Mouse (Mus musculus): ENCODE data around the gene BC035044. TPM values are rescaled to one million over a fixed set of nuclear protein-coding genes. Genes with fewer than 3 reads are reported as not detected.

The BC035044 gene
- polyA plus RNA-seq, 1 experiment from 2014 or later = 3.0 TPM

DNA sequence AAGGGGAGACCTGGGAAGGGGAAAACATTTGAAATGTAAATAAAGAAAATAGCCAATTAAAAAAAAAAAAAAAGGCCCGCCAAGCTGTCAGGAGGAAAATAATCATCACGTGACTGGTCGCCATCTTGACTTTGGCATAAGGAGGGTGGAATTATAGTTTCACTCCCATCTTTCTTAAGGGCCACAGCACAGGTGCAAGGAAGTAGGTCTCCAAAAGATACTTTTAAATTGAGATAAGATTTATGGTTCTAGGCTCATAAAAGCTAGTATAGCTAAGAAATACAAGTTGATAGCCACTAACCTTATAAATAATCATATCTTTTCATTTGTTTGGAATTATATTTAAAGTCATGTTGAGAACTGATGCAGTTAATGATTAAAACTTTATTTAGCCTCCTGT lies 36.0 kb downstream of the BC035044 start:
- Histone ChIP-seq H3K27ac (ENCODE audit: low read depth) (no peak overlapping the region), H3K4me2 (ENCODE audit: low read length) (no peak overlapping the region), H3K4me1 (replicated peaks; ENCODE audit: control insufficient read depth, insufficient read depth, low read length) (no peaks in the 10 kb centered on the region), H3K27me3 (replicated peaks; ENCODE audit: control insufficient read depth, insufficient read depth, low read length) (no peaks in the 10 kb centered on the region), H3K9me3 (ENCODE audit: control insufficient read depth, low read length) (no peaks in the 10 kb centered on the region), H3K4me3 (ENCODE audit: low read depth, low read length) (no peak overlapping the region), H3K36me3 (ENCODE audit: control insufficient read depth, insufficient read depth, low read length) (no peaks in the 10 kb centered on the region), H3K9ac (ENCODE audit: low read length) (no peak overlapping the region)
- DNase-seq (ENCODE audit: low spot score) = no peak
- WGBS = 93% methylated on average over 3 of the region's 3 CpGs
- ATAC-seq (replicated peaks; ENCODE audit: low FRiP score, low TSS enrichment, low read depth) = no peak

GRCm38 (mm10) chr6:128854024-128854820 lies 36.7 kb downstream of the BC035044 start:
- no peak overlapping the region for H3K27ac ChIP-seq (ENCODE audit: low read depth)
- 45% methylated on average over 12 of the region's 12 CpGs for WGBS
- no peak overlapping the region for H3K9ac ChIP-seq (ENCODE audit: low read length)
- DNase-seq (ENCODE audit: low spot score) (peak; percentile 85), ATAC-seq (replicated peaks; ENCODE audit: low FRiP score, low TSS enrichment, low read depth) (peak; percentile 73)
- H3K4me3 ChIP-seq (ENCODE audit: low read depth, low read length) = no peak overlapping the region
- H3K27me3 ChIP-seq (replicated peaks; ENCODE audit: control insufficient read depth, insufficient read depth, low read length) = no peaks in the 10 kb centered on the region
- no peak overlapping the region for H3K4me2 ChIP-seq (ENCODE audit: low read length)
- no peaks in the 10 kb centered on the region for H3K36me3 ChIP-seq (ENCODE audit: control insufficient read depth, insufficient read depth, low read length)
- no peaks in the 10 kb centered on the region for H3K9me3 ChIP-seq (ENCODE audit: control insufficient read depth, low read length)
- H3K4me1 ChIP-seq (replicated peaks; ENCODE audit: control insufficient read depth, insufficient read depth, low read length) = no peaks in the 10 kb centered on the region

DNA sequence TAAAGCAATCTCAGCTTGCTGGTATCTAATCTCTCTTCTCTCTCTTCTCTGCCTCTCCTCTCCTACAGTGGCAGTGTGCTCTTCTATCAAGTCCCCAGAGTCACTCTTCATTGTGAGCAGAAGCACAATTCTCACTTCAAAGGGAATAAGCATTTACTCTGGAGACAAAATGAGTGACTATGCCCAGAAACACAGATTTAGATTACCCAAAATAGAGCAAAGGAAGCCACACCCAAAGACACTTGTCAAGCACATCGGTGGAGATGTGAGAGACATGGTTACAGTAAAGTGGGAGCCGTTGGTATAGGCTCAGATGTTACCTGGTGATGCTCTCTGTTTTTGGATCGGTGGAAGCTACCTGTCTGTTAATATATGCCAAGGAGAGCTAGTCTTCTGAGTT lies 38.2 kb downstream of the BC035044 start:
- Histone ChIP-seq H3K4me3 (ENCODE audit: low read depth, low read length) (no peak overlapping the region), H3K27ac (ENCODE audit: low read depth) (no peak overlapping the region), H3K4me1 (replicated peaks; ENCODE audit: control insufficient read depth, insufficient read depth, low read length) (no peaks in the 10 kb centered on the region), H3K27me3 (replicated peaks; ENCODE audit: control insufficient read depth, insufficient read depth, low read length) (no peaks in the 10 kb centered on the region), H3K9ac (ENCODE audit: low read length) (no peak overlapping the region), H3K36me3 (ENCODE audit: control insufficient read depth, insufficient read depth, low read length) (no peaks in the 10 kb centered on the region), H3K4me2 (ENCODE audit: low read length) (no peak overlapping the region), H3K9me3 (ENCODE audit: control insufficient read depth, low read length) (no peaks in the 10 kb centered on the region)
- WGBS = 85% methylated on average over 3 of the region's 3 CpGs
- ATAC-seq (replicated peaks; ENCODE audit: low FRiP score, low TSS enrichment, low read depth) (no peak), DNase-seq (ENCODE audit: low spot score) (no peak)

GRCm38 (mm10) chr6:128851151-128851550 lies 39.8 kb downstream of the BC035044 start:
- Histone ChIP-seq H3K4me3 (ENCODE audit: low read depth, low read length) (no peak overlapping the region), H3K27ac (ENCODE audit: low read depth) (no peak overlapping the region), H3K27me3 (replicated peaks; ENCODE audit: control insufficient read depth, insufficient read depth, low read length) (no peaks in the 10 kb centered on the region), H3K36me3 (ENCODE audit: control insufficient read depth, insufficient read depth, low read length) (no peaks in the 10 kb centered on the region), H3K9me3 (ENCODE audit: control insufficient read depth, low read length) (no peaks in the 10 kb centered on the region), H3K4me1 (replicated peaks; ENCODE audit: control insufficient read depth, insufficient read depth, low read length) (no peaks in the 10 kb centered on the region), H3K4me2 (ENCODE audit: low read length) (no peak overlapping the region), H3K9ac (ENCODE audit: low read length) (no peak overlapping the region)
- DNase-seq (ENCODE audit: low spot score) (no peak), ATAC-seq (replicated peaks; ENCODE audit: low FRiP score, low TSS enrichment, low read depth) (no peak)
- WGBS = 81% methylated on average over 2 of the region's 2 CpGs

- 55% methylated on average over 2 of the region's 2 CpGs for WGBS
- Histone ChIP-seq H3K9me3 (ENCODE audit: control insufficient read depth, low read length) (no peaks in the 10 kb centered on the region), H3K4me2 (ENCODE audit: low read length) (no peak overlapping the region), H3K4me1 (replicated peaks; ENCODE audit: control insufficient read depth, insufficient read depth, low read length) (no peaks in the 10 kb centered on the region), H3K9ac (ENCODE audit: low read length) (no peak overlapping the region), H3K27ac (ENCODE audit: low read depth) (no peak overlapping the region), H3K36me3 (ENCODE audit: control insufficient read depth, insufficient read depth, low read length) (no peaks in the 10 kb centered on the region), H3K4me3 (ENCODE audit: low read depth, low read length) (no peak overlapping the region), H3K27me3 (replicated peaks; ENCODE audit: control insufficient read depth, insufficient read depth, low read length) (no peaks in the 10 kb centered on the region)
- ATAC-seq (replicated peaks; ENCODE audit: low FRiP score, low TSS enrichment, low read depth) (no peak), DNase-seq (ENCODE audit: low spot score) (no peak)
These were observed 40.3 kb downstream of the BC035044 start for GRCm38 (mm10) chr6:128850671-128851070.

DNA sequence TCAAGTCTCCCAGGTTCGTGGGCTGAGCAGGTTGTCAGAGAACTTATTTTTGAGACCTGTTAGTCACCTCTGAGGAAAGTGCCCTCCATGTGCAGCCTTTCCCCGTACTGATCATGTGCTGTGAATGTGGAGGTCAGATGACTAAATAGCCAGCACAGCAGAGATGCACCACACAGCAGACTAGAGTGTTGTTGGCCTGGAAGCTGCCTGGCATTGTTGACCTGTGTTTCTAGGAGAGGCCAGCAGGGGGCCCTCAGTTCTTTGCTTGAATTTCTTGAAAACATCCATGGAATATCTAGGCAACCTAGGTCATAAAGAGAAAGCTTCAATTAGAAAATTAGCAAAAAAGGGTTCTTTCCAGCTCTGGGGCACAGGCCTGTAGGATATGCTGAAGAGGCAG lies 41.0 kb downstream of the BC035044 start:
- DNase-seq (ENCODE audit: low spot score) (peak; percentile 89), ATAC-seq (replicated peaks; ENCODE audit: low FRiP score, low TSS enrichment, low read depth) (no peak)
- Histone ChIP-seq H3K4me1 (replicated peaks; ENCODE audit: control insufficient read depth, insufficient read depth, low read length) (no peaks in the 10 kb centered on the region), H3K4me3 (ENCODE audit: low read depth, low read length) (no peak overlapping the region), H3K9me3 (ENCODE audit: control insufficient read depth, low read length) (no peaks in the 10 kb centered on the region), H3K9ac (ENCODE audit: low read length) (no peak overlapping the region), H3K4me2 (ENCODE audit: low read length) (no peak overlapping the region), H3K27ac (ENCODE audit: low read depth) (no peak overlapping the region), H3K27me3 (replicated peaks; ENCODE audit: control insufficient read depth, insufficient read depth, low read length) (no peaks in the 10 kb centered on the region), H3K36me3 (ENCODE audit: control insufficient read depth, insufficient read depth, low read length) (no peaks in the 10 kb centered on the region)
- 54% methylated on average over 2 of the region's 2 CpGs for WGBS

- peaks cover 4% of the 10 kb centered on the region; the same call in 1 of the 2 replicates for H3K4me1 ChIP-seq (replicated peaks; ENCODE audit: control insufficient read depth, insufficient read depth, low read length)
- no peaks in the 10 kb centered on the region for H3K36me3 ChIP-seq (ENCODE audit: control insufficient read depth, insufficient read depth, low read length)
- no peak for DNase-seq (ENCODE audit: low spot score)
- H3K9me3 ChIP-seq (ENCODE audit: control insufficient read depth, low read length) = no peaks in the 10 kb centered on the region
- no peak for ATAC-seq (replicated peaks; ENCODE audit: low FRiP score, low TSS enrichment, low read depth)
- H3K4me2 ChIP-seq (ENCODE audit: low read length) = no peak overlapping the region
- no peak overlapping the region for H3K27ac ChIP-seq (ENCODE audit: low read depth)
- 95% methylated on average over 4 of the region's 4 CpGs for WGBS
- no peak overlapping the region for H3K4me3 ChIP-seq (ENCODE audit: low read depth, low read length)
- H3K27me3 ChIP-seq (replicated peaks; ENCODE audit: control insufficient read depth, insufficient read depth, low read length) = no peaks in the 10 kb centered on the region
- no peak overlapping the region for H3K9ac ChIP-seq (ENCODE audit: low read length)
These were observed 43.5 kb downstream of the BC035044 start for GRCm38 (mm10) chr6:128847401-128847800.

DNA sequence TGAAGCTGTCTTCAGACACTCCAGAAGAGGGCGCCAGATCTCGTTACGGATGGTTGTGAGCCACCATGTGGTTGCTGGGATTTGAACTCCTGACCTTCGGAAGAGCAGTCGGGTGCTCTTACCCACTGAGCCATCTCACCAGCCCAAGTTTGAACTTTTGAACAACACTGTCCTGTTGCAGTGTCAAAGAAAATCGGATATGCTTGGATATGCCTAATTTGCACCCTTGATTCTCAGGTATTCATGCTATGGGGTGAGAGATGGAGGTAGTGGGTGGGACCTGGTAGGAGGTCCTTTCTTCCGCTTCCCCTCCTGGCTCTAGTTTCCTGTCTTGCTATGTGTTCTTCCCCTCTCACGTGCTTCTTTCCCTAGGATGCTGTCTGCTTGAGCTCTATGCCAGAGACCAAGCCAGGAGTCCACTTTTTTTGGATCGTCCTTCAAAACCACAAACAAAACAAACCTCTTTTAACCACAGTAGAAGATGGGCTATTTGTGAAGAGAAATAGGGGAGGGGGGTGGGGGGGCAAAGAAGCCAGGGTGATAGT lies 44.9 kb downstream of the BC035044 start:
- H3K9ac ChIP-seq (ENCODE audit: low read length) = no peak overlapping the region
- H3K4me2 ChIP-seq (ENCODE audit: low read length) = no peak overlapping the region
- no peak overlapping the region for H3K4me3 ChIP-seq (ENCODE audit: low read depth, low read length)
- WGBS = 79% methylated on average over 6 of the region's 9 CpGs
- peaks cover 12% of the 10 kb centered on the region for H3K4me1 ChIP-seq (replicated peaks; ENCODE audit: control insufficient read depth, insufficient read depth, low read length)
- no peaks in the 10 kb centered on the region for H3K36me3 ChIP-seq (ENCODE audit: control insufficient read depth, insufficient read depth, low read length)
- no peaks in the 10 kb centered on the region for H3K9me3 ChIP-seq (ENCODE audit: control insufficient read depth, low read length)
- H3K27me3 ChIP-seq (replicated peaks; ENCODE audit: control insufficient read depth, insufficient read depth, low read length) = no peaks in the 10 kb centered on the region
- H3K27ac ChIP-seq (ENCODE audit: low read depth) = no peak overlapping the region
- ATAC-seq (replicated peaks; ENCODE audit: low FRiP score, low TSS enrichment, low read depth) (no peak), DNase-seq (ENCODE audit: low spot score) (no peak)

Measured in intestine, embryonic 14.5 days (tissue).